Mouse (Mus musculus) cerebellum, adult (tissue): ENCODE results near the gene Zfp791.
"Not testable (repeated sequence)": the region's sequence is repeated elsewhere in the genome, so short reads cannot be mapped to it uniquely, and the experiment has no call there.

Experiments
- ATAC-seq: cut with Nextera tagmentation; 2 replicates; pipeline ENCODE4 v1.9.2; 2017; ENCODE audit warnings: mild to moderate bottlenecking, moderate library complexity, mixed read lengths; ENCODE audit not compliant: insufficient number of reproducible peaks, low FRiP score, low TSS enrichment

Gene Zfp791

DNA sequence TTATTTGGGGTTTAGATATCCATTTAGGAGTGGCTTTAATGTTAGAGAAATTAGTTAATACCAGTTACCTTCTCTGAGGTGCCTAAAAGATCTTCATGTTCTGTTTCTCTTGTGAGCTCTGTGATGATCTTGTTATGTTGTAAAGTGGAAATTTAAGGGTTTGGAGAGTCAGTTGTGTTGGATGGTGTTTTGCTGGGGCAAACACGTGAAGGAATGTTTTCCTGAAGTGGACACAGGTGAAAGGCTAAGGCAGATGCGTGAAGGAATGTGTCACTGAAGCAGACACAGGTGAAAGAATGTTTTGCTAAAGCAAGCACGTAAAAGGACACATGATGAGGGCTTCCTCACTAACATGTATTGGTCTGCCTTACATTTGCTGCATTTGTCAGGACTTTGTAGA, at the start of gene Zfp791:
Gene Zfp791 (minus strand): TSS at position 101 of the 400 bp plus-strand sequence.
- no peak for ATAC-seq

DNA sequence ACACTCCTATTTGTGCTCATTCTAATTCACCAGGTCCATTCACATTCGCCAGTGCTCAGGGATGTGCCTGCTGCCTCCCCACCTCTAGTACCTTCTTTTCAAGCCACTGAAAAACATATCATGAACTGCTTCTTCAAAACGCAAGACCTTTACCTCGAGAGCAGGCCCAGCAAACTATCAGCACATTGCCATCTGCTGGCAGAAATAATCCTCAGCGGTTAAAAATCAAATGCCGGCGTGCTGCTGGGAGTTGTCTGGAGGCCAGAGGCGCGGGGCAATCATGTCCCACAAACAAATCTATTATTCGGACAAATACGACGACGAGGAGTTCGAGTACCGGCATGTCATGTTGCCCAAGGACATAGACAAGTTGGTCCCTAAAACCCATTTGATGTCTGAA, 48.4 kb upstream of the Zfp791 start:
- no peak for ATAC-seq

DNA sequence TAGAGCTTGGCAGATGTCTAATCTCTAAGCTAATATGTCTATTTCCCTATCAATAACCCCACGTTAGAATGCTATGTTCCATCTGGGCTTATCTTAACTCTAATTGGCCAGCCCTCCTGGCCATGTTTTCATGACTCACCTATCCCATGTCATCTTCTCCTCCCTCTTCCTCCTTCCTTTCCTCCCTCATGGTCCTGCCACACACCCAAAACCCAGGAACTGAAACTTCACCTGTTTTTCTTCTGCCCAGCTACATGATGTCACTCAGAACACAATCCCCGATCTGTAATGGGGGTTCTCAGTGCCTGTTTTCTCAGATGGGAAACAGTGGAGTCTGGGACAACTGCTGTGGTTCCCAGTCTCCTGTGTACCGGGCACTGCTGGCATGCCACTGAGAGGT, 28.7 kb upstream of the Zfp791 start, which contains the start of gene Cks1brt:
Gene Cks1brt (plus strand): TSS at position 301 of the 400 bp plus-strand sequence.
- ATAC-seq, result no peak

DNA sequence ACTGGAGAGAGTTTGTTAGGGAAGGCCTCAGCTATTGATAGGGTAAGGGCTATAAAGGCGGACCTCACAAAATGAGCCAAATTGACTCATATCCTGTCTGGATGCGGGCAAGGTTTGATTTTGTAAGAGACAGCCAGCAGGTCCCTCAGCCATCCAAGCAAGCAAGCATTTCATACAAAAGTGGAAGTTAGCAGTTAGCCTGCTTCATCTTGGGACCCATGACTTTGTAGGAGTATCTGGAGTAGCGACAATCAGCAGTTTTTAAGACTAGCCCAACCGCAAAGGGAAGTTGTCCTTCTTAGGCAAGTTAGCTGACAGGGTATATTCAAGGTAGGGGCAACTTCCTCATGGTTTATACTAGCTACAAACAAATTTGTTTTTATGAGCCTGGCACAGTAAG, 19.6 kb upstream of the Zfp791 start:
- no peak for ATAC-seq

DNA sequence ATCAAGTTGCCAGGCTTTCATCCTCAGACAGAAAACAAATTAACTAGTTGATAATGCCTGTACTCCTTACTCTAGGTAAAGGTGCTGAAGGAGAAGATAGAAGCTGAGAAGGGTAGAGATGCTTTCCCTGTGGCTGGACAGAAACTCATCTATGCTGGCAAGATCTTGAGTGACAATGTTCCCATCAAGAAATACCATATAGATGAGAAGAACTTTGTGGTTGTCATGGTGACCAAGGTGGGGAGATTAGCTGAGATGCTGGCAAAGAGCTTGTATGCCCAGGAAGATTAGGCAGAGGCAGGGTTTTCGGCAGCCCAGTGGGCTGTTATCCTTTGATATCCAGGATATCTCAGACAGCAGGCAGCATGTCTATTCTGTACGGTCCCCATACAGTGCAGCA, 12.8 kb upstream of the Zfp791 start:
- not testable (repeated sequence) for ATAC-seq

DNA sequence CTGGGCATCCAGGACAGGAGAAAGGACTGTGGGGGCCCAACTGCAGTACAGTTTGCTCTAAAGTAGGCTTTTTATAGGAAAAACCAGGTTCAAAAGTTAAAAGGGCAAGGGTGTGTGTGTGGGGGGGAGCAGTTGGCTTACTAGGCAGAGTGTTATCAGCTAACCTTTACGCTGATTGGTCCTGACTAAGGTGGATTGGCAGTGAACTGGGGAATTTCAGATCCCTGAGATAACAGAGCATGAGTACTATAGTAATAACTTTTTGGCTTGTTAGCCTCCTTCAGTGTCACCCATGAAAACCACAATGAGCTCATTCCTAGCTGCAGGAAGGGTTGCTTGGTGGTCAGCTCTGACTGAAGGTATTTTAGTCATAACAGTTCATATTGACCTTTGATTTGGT, 9.4 kb upstream of the Zfp791 start:
- no peak for ATAC-seq

DNA sequence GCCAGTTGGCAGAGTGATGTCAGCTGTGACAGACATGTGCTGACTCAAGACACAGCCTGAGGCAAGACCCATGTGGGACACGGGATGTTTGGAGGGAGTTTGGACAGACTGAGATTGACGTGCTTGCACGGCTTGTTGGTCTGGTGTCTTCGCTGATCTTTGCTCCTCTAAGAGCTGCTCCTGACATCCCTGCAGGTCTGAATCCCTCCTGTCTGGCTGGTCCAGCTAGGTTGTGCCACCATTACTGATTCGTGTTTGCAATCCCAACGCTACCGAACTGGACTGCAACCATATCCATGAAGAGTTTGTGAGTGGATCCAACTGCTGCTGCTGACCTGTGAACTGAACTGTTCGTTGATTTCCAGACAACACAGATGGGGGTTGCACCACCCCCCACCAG, 796 bp upstream of the Zfp791 start:
- no peak for ATAC-seq

DNA sequence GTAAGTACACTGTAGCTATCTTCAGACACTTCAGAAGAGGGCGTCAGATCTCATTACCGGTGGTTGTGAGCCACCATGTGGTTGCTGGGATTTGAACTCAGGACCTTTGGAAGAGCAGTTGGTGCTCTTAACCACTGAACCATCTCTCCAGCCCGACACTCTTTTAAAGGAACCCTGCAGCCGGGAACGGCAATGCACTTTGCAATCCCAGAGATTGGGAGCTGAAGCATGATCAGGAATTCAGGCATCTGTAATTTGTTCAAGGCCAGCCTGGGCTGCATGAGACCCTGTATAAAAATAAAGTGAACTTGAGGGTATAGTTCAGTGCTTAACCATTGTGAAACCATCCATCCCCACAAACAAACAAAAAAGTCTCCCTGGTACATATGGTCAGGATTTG, 2.6 kb downstream of the Zfp791 start:
- not testable (repeated sequence) for ATAC-seq

DNA sequence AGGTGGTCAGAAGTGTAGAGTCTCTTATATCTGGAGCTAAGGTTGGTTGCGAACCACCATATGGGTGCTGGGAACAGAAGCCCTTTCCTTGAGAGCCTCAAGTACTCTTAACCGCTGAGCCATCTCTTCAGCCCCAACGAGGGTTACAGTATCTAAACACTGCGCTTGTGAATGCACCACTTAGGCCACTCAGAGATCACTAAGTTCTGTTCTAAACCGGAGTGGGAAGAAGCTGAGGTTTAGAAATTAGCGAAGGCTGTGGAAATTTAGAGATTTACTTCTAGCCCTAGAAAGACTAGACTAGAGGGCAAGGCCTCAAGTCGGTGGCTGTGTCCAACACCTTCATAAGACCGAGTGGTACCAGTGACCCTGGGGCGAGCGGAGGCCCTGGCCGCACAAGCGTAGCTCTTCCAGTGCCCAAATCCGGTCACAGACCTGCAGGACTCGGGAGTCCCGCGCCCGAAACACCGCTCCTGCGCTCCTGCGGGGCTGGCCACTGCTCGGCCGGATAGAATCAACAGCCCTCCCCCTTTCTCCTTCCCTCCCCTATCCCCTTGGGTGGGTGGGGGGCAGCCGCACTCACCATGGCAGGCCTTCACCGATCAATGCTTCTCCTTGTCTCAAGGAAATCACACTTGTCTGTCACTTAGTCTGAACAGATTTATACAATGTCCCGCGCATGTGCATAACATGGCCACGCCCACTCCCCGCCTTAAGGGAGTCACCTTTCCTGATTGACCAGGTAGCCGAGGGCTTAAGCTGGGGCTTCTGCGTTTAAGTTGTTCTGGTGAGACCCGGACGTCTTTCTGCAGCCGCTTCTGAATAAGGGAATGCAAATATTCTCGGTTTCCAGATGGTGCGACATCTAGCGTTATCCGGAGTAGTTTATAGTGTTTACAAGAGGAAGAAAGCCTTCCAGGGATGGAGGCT, 3.6 kb downstream of the Zfp791 start:
- ATAC-seq, result peak; percentile 96

DNA sequence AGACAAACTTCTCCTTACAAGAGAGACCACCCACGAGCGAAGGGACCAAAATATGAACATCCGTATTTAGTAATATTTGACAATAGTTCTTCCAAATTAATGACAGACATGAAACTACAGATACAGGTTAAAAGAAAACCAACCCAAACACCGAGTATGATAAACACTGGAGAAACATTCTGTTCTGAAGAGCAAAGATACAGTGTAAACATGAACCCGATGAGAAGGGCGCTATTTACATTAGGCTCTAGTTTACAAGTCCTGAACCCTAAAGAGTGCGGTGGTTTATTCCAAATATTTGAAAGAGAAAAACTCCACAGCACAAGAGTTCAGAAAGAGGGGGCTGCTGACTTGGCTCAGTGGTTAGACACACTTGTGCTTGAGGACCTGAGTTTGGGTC, 5.9 kb downstream of the Zfp791 start:
- no peak for ATAC-seq

DNA sequence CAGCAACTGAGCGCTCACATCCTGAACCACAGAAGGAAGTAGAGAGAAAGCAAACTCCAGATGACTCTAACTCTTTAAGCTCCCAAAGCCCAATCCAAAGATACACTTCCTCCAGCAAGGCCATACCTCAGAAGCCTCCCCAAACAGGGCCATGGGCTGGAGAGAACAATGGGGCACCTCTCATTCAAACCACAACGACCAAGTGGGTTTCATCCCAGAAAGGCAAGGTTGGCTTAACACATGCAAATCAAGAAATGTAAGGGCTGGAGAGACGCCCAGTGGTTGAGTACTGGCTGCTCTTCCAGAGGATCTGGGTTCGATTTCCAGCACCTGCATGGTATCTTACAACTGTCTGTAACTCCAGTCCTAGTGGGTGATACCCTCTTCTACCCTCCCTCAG, 7.4 kb downstream of the Zfp791 start:
- ATAC-seq, result no peak

DNA sequence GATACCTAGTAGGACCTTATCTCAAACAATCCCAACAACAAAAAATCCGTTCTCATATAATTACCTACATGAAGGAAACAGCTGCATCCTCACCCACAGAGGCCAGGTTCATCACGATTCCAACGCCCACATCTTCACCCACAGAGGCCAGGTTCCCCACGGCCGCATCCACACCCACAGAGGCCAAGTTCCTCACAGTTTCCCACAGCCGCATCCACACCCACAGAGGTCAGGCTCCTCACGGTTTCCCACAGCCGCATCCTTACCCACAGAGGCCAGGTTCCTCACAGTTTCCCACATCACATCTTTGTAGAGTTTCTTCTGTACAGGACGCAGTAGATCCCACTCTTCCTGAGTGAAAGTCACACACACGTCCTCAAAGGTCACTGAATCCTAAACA, 9.7 kb downstream of the Zfp791 start:
- ATAC-seq, result no peak

DNA sequence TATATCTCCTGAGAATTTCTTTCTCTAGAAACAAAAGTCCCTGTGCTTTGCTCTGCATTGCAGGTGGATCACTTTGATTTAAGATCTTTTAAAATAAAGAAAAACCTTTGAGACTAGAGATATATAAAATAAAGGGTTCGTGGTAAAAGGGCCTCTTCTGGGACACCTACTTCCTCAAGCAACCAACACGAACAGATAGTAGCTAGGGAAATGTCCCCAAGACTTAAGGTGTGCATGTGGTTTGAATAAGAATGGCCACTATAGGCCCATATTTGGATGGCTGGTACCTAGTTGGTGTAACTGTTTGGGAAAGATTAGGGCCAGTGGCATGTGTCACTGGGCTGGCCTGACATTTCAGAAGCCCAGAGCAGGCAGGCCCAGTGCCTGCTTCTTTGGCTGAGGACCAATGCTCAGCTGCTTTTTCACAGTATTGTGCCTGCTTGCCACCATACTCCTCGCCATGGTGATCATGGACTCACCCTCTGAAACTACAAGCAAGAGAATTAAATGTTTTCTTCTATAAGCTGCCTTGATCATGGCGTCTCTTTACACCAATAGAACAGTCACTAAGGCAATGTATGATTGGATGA, 22.7 kb downstream of the Zfp791 start:
- no peak for ATAC-seq

DNA sequence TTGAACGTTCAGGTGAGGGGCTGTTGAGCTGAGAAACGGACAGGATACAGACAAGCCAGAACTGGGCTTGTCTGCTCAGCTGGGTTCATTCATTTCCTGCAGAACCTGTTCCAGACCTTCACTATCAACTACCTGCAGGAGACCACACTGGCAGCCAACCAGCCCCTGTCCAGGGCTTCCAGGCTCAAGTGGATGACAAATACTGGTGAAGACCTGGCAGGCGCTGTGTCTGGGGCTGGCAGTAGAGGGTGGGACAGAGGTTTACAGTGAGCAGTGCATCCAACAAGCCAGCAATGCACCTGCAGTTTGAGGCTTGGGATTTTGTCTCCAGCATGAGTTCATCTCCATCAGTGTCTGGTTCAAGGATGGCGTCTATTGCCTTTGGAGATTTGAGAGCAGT, 26.0 kb downstream of the Zfp791 start:
- no peak for ATAC-seq

DNA sequence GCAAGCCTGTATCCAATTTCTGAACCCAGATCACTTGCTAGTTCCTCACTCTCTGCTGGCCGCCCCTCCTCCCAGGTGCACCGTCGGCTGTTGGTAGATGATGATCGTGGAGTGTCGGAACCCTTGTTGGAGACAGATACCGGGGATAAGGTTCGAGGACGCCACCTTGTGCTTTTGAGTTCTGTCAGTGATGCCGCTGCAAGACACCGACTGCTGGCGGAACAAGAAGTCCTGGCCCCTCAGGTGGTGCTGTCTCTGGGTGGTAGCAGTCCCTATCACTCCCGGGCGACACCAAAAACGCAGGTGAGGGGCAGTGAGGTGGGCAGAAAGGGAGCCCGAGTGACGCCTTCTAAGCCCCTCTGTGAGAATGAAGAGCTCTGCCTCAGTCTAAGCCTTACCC, 26.7 kb downstream of the Zfp791 start:
- no peak for ATAC-seq

DNA sequence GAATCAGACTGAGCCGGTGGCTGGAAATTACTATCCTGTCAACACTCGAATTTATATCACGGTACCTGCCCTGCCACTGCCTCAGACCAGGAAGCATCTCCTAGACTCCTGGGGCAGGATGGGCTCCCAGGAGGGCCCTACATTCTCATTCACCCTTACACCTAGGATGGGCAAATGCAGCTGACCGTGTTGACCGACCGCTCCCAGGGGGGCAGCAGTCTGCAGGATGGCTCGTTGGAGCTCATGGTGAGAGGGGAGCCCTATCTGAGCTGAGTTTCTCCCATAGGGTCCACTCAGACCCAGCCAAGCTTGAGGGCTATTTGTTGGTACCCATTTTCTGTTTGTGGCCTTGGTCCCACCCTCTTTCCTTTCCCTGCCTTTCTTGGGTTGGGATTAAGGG, 27.3 kb downstream of the Zfp791 start:
- no peak for ATAC-seq

DNA sequence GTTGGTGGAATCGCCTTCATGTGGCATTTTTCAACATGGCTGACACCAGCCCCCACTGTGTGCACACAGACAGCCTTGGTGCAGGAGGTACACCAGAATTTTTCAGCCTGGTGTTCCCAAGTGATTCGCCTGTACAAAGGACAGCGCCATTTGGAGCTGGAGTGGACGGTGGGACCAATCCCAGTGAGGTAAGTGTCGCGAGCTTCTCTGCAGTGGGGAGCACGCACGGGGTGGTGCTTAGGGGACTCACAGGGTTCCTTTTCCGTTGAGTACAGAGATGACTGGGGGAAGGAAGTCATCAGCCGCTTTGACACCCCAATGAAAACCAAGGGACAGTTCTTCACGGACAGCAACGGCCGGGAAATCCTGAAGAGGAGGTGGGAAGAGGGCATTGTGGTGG, 27.8 kb downstream of the Zfp791 start:
- ATAC-seq, result no peak

DNA sequence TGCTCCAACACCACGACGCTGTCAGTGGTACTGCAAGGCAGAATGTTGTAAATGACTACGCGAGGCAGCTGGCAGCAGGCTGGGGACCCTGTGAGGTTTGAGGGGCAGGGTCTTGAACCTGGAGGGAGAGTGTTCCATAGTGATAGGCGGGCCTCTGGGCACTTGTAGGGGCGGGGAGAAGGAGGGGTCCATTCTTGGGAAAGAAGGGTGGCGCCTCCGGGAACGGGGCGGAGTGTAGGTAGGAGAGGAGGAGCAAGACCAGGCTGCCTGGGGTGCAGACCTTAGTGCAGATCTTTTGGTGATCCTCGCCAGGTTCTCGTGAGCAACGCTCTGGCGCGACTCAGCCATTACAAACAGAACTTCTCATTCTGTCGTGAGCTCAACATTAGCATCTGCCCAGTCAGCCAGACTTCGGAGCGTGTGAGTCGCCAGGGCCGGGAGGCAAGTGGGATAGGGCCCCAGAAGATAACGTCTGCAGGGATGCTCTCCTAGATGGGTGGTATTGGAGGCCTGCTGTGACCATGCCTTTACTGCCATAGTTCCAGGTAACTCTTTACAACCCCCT, 31.3 kb downstream of the Zfp791 start:
- ATAC-seq, result no peak

DNA sequence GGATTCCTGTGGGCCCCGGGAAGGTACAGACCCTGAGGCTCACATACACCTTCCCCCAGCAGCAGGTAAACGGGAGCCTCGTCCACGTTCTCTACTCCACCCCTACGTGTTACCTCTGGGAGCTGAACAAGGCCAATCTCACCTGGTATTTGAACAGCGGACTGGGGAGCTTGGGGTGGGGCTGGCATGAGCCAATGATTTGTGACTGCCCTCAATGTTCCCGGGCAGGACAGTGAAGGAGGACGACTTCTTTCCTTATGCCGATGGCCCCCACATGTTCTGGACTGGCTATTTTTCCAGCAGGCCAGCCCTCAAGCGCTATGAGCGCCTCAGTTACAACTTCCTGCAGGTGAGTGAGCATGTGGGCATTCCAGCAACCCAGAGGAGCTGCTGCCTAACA, 32.0 kb downstream of the Zfp791 start:
- ATAC-seq, result no peak

DNA sequence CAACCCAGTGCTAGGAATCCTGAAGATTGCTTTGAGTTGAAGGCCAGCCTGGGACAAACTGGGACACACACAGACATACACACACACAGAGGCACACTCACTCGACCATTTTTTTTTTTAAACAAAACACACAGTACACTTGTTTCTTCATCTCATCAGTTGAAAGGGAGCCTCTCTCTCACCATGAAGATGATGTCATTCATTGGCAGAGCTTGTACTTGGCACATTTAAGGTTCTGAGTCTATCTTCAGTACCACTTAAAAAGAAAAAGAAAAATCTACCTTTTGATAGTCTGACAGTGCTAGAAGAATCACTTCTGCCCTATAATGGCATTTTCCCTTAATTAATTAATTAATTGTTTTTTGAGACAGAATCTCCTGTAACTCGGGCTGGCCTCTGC, 34.1 kb downstream of the Zfp791 start:
- no peak for ATAC-seq

DNA sequence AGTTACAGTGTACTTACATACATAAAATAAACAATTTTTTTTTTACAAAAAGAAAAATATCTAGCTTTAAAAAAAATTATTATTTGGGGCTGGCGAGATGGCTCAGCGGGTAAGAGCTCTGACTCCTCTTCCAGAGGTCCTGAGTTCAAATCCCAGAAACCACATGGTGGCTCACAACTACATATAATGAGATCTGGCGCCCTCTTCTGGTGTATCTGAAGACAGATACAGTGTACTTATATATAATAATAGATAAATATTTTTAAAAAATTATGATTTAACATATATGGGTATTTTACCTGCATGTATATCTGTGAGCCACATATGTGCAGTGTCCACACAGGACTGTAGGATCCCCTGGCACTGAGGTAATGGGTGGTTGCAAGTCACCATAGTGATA, 36.7 kb downstream of the Zfp791 start:
- no peak for ATAC-seq

DNA sequence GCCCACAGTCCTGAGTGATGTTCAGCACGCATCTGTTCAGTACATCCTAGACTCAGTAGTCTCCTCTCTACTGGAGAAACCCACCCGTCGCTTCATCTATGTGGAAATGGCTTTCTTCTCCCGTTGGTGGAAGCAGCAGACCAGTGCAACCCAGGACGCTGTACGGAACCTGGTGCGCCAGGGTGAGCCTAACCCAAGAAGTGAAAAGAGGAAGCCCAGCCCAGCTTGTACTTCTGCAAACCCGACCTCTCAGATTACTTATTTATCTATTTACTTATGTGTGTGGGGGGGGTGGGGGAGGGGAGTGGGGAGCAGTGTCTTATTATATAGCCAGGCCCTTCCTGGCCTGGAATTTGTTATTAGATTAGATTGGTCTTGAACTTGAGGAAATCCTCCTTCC, 38.3 kb downstream of the Zfp791 start:
- no peak for ATAC-seq
